Mouse (Mus musculus): ENCODE data around the gene Hlcs. TPM values are rescaled to one million over a fixed set of nuclear protein-coding genes. Genes with fewer than 3 reads are reported as not detected.

The Hlcs gene
- polyA plus RNA-seq, 1 experiment: 7.8 TPM

GRCm38 (mm10) chr16:94208826-94209225, 104.5 kb downstream of the Hlcs start:
- 93% methylated on average over 10 of the region's 10 CpGs for WGBS
- TF ChIP-seq CTCF (IDR thresholded peaks at IDR 0.05; ENCODE audit: borderline replicate concordance, control insufficient read depth, extremely low read depth, insufficient read depth, low read length, poor library complexity) (no peak), POLR2A (IDR thresholded peaks at IDR 0.05; ENCODE audit: control insufficient read depth, extremely low read depth, insufficient read depth, low read length, poor library complexity) (no peak)
- H3K27ac ChIP-seq (ENCODE audit: control insufficient read depth, insufficient read depth, low read length): no peak overlapping the region
- H3K27me3 ChIP-seq (ENCODE audit: control insufficient read depth, insufficient read depth, low read length): no peaks in the 10 kb centered on the region
- no peaks in the 10 kb centered on the region for H3K4me1 ChIP-seq (replicated peaks; ENCODE audit: control insufficient read depth, insufficient read depth, low read length)
- no peak overlapping the region for H3K4me3 ChIP-seq (ENCODE audit: control insufficient read depth, insufficient read depth, low read length)
- no peak for DNase-seq
- no peaks in the 10 kb centered on the region for H3K36me3 ChIP-seq (ENCODE audit: control insufficient read depth, insufficient read depth, low read length)

DNA sequence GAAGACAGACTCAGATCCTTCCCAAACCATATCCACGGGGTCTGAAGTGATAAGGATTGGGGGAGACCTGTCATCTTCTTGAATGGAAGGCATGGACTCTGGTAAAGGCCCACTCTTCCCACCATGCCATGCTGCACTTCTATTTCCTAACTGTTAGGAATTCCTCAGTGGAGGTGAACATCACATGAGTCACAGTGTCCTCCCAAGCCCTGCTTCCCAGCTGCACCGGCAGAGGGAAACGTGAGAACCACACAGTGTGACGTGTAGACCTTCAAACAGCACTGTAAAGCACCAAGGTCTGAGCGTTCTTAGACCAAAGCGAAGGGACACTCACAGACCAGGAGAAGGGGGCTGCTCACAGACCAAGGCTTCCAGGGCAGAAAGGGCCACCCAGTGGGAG, 105.2 kb downstream of the Hlcs start:
- WGBS: 98% methylated on average over 6 of the region's 6 CpGs
- Histone ChIP-seq H3K36me3 (ENCODE audit: control insufficient read depth, insufficient read depth, low read length) (no peaks in the 10 kb centered on the region), H3K4me3 (ENCODE audit: control insufficient read depth, insufficient read depth, low read length) (no peak overlapping the region), H3K4me1 (replicated peaks; ENCODE audit: control insufficient read depth, insufficient read depth, low read length) (no peaks in the 10 kb centered on the region), H3K27me3 (ENCODE audit: control insufficient read depth, insufficient read depth, low read length) (no peaks in the 10 kb centered on the region), H3K27ac (ENCODE audit: control insufficient read depth, insufficient read depth, low read length) (no peak overlapping the region)
- no peak for TF ChIP-seq POLR2A (IDR thresholded peaks at IDR 0.05; ENCODE audit: control insufficient read depth, extremely low read depth, insufficient read depth, low read length, poor library complexity)
- TF ChIP-seq CTCF (IDR thresholded peaks at IDR 0.05; ENCODE audit: borderline replicate concordance, control insufficient read depth, extremely low read depth, insufficient read depth, low read length, poor library complexity): no peak
- DNase-seq: no peak

DNA sequence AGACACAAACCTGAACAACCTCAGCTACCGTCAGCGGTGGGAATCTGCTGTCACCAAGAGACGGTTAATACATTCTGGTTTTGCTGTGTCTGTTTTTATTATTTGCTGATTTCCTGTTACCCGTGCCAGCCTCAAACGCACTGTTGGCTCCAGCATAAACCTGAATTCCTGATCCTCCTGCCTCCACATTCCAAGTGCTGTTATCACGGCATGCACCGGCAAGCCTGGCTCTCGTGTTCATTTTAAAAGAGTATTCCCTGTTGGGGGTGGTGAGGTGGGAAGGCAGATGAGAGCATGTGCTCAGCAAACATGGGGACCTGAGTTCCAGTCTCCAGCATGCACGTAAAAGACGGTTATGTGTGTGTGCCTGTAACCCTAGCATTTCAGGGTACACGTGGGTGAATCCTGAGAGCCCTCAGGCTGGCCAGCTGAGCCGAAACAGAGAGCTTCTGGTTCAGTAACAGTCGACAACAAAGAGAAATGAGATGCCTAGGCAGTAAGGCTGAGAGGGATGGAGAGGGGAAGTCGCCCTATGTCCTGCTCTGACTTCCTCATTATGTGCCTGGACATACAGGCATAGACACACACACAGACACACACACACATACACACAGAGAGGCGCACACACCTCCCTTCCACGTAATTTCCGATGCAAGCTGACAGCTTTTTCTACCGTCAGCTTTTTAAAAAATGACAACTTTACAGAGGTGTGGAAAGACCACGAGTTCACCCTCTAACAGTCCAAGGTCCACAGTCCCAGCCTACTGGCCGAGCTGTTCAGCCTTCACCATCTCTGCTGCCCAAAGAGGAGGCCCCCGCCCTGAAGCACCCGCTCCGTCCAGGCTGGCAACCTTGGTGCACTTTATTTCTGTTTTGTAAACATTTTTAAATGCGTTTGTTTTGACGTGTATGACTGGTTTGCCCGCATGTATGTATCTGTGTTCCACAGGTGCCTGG, 107.6 kb downstream of the Hlcs start:
- H3K36me3 ChIP-seq (ENCODE audit: control insufficient read depth, insufficient read depth, low read length): no peaks in the 10 kb centered on the region
- 86% methylated on average over 26 of the region's 26 CpGs for WGBS
- no peak overlapping the region for H3K27ac ChIP-seq (ENCODE audit: control insufficient read depth, insufficient read depth, low read length)
- no peaks in the 10 kb centered on the region for H3K4me1 ChIP-seq (replicated peaks; ENCODE audit: control insufficient read depth, insufficient read depth, low read length)
- H3K27me3 ChIP-seq (ENCODE audit: control insufficient read depth, insufficient read depth, low read length): no peaks in the 10 kb centered on the region
- H3K4me3 ChIP-seq (ENCODE audit: control insufficient read depth, insufficient read depth, low read length): no peak overlapping the region
- no peak for TF ChIP-seq POLR2A (IDR thresholded peaks at IDR 0.05; ENCODE audit: control insufficient read depth, extremely low read depth, insufficient read depth, low read length, poor library complexity)
- no peak for TF ChIP-seq CTCF (IDR thresholded peaks at IDR 0.05; ENCODE audit: borderline replicate concordance, control insufficient read depth, extremely low read depth, insufficient read depth, low read length, poor library complexity)
- DNase-seq: no peak

DNA sequence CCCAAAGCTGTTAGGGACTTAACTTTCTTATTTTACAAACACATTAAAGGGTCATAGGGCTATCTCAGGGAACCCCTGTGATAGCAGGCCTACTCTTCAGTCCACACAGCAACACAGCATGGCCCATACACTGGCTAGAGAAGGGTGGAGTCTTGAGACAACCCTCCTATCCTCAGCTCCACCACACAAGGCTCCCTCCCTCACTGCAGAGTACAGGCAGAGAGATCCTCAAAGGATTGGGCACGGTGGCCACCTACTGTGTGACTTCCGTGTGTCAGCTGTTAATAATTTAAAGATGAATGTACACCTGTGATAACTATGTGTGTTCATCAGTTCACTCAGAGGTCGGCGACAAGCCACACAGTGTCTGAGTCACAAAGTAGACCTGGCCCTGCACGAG, 112.0 kb downstream of the Hlcs start:
- H3K36me3 ChIP-seq (ENCODE audit: control insufficient read depth, insufficient read depth, low read length): no peaks in the 10 kb centered on the region
- no peak for DNase-seq
- H3K27ac ChIP-seq (ENCODE audit: control insufficient read depth, insufficient read depth, low read length): no peak overlapping the region
- H3K27me3 ChIP-seq (ENCODE audit: control insufficient read depth, insufficient read depth, low read length): no peaks in the 10 kb centered on the region
- TF ChIP-seq POLR2A (IDR thresholded peaks at IDR 0.05; ENCODE audit: control insufficient read depth, extremely low read depth, insufficient read depth, low read length, poor library complexity) (no peak), CTCF (IDR thresholded peaks at IDR 0.05; ENCODE audit: borderline replicate concordance, control insufficient read depth, extremely low read depth, insufficient read depth, low read length, poor library complexity) (no peak)
- WGBS: 88% methylated on average over 5 of the region's 5 CpGs
- no peaks in the 10 kb centered on the region for H3K4me1 ChIP-seq (replicated peaks; ENCODE audit: control insufficient read depth, insufficient read depth, low read length)
- H3K4me3 ChIP-seq (ENCODE audit: control insufficient read depth, insufficient read depth, low read length): no peak overlapping the region

- TF ChIP-seq CTCF (IDR thresholded peaks at IDR 0.05; ENCODE audit: borderline replicate concordance, control insufficient read depth, extremely low read depth, insufficient read depth, low read length, poor library complexity) (no peak), POLR2A (IDR thresholded peaks at IDR 0.05; ENCODE audit: control insufficient read depth, extremely low read depth, insufficient read depth, low read length, poor library complexity) (no peak)
- H3K27me3 ChIP-seq (ENCODE audit: control insufficient read depth, insufficient read depth, low read length): no peaks in the 10 kb centered on the region
- WGBS: 94% methylated on average over 5 of the region's 5 CpGs
- H3K4me1 ChIP-seq (replicated peaks; ENCODE audit: control insufficient read depth, insufficient read depth, low read length): no peaks in the 10 kb centered on the region
- DNase-seq: no peak
- H3K4me3 ChIP-seq (ENCODE audit: control insufficient read depth, insufficient read depth, low read length): no peak overlapping the region
- no peaks in the 10 kb centered on the region for H3K36me3 ChIP-seq (ENCODE audit: control insufficient read depth, insufficient read depth, low read length)
- H3K27ac ChIP-seq (ENCODE audit: control insufficient read depth, insufficient read depth, low read length): no peak overlapping the region
Measured at GRCm38 (mm10) chr16:94195913-94196312, 117.5 kb downstream of the Hlcs start.

- Histone ChIP-seq H3K27ac (ENCODE audit: control insufficient read depth, insufficient read depth, low read length) (no peak overlapping the region), H3K27me3 (ENCODE audit: control insufficient read depth, insufficient read depth, low read length) (no peaks in the 10 kb centered on the region), H3K4me3 (ENCODE audit: control insufficient read depth, insufficient read depth, low read length) (no peak overlapping the region), H3K4me1 (replicated peaks; ENCODE audit: control insufficient read depth, insufficient read depth, low read length) (peaks cover under 1% of the 10 kb centered on the region; the same call in 1 of the 2 replicates), H3K36me3 (ENCODE audit: control insufficient read depth, insufficient read depth, low read length) (no peaks in the 10 kb centered on the region)
- 95% methylated on average over 25 of the region's 25 CpGs for WGBS
- DNase-seq: no peak
- TF ChIP-seq POLR2A (IDR thresholded peaks at IDR 0.05; ENCODE audit: control insufficient read depth, extremely low read depth, insufficient read depth, low read length, poor library complexity) (no peak), CTCF (IDR thresholded peaks at IDR 0.05; ENCODE audit: borderline replicate concordance, control insufficient read depth, extremely low read depth, insufficient read depth, low read length, poor library complexity) (no peak)
Measured at GRCm38 (mm10) chr16:94191379-94192315, 121.7 kb downstream of the Hlcs start.

Data from thymus, adult 2 months (tissue).